Mouse (Mus musculus) embryonic facial prominence, embryonic 11.5 days (tissue): ENCODE measurements around the gene Capn9. TPM values are rescaled to one million over a fixed set of nuclear protein-coding genes. Genes with fewer than 3 reads are reported as not detected.

Experiments
- ATAC-seq: fragments of 200-750 bp; cut with Nextera tagmentation; replicated peaks from 2 replicates; pipeline ENCODE4 v1.8.0; 2017; ENCODE audit warnings: low read depth; ENCODE audit not compliant: insufficient number of reproducible peaks, low FRiP score, low TSS enrichment
- DNase-seq: peaks from one replicate; pipeline ENCODE4 v3.0.0-alpha.2; 2015; ENCODE audit warnings: low spot score
- H3K27ac ChIP-seq: fragments of 300-500 bp; sonication (generic); replicated peaks from 2 replicates; pipeline ENCODE4 v1.5.1; 2014; ENCODE audit warnings: mild to moderate bottlenecking, low read depth, low read length, control low read depth
- H3K27me3 ChIP-seq: fragments of 300-500 bp; sonication (generic); 2 replicates; pipeline ENCODE4 v1.6.1; 2014; ENCODE audit warnings: mild to moderate bottlenecking, low read length, moderate library complexity, mixed read lengths; ENCODE audit not compliant: control insufficient read depth, insufficient read depth
- H3K36me3 ChIP-seq: fragments of 300-500 bp; sonication (generic); replicated peaks from 2 replicates; pipeline ENCODE4 v1.6.1; 2014; ENCODE audit warnings: low read depth, mild to moderate bottlenecking, low read length, moderate library complexity, mixed read lengths; ENCODE audit not compliant: control insufficient read depth, insufficient read depth
- H3K4me1 ChIP-seq: fragments of 300-500 bp; sonication (generic); 2 replicates; pipeline ENCODE4 v1.6.1; 2014; ENCODE audit warnings: low read length, mixed read lengths; ENCODE audit not compliant: control insufficient read depth, insufficient read depth
- H3K4me2 ChIP-seq: fragments of 300-500 bp; sonication (generic); 2 replicates; pipeline ENCODE4 v1.6.1; 2014; ENCODE audit warnings: low read depth, mild to moderate bottlenecking, control low read depth, low read length, moderate library complexity
- H3K4me3 ChIP-seq: fragments of 300-500 bp; sonication (generic); 2 replicates; pipeline ENCODE4 v1.5.1; 2014; ENCODE audit warnings: low read depth, low read length, control low read depth
- H3K9ac ChIP-seq: fragments of 300-500 bp; sonication (generic); replicated peaks from 2 replicates; pipeline ENCODE4 v1.6.1; 2014; ENCODE audit warnings: mild to moderate bottlenecking, control low read depth, low read length
- H3K9me3 ChIP-seq: fragments of 300-500 bp; sonication (generic); replicated peaks from 2 replicates; pipeline ENCODE4 v1.6.1; 2016; ENCODE audit warnings: mild to moderate bottlenecking, low read length, inconsistent platforms, mixed read lengths; ENCODE audit not compliant: control insufficient read depth
- WGBS: fragments of 180-500 bp; shearing (Covaris S2); extraction: QIAGEN DNeasy Blood & Tissue Kit; methylation state at CpG from one replicate; pipeline ENCODE4 v1.1.7; 2014; 5-methylcytosine and 5-hydroxymethylcytosine counted together
- polyA plus RNA-seq: library from polyadenylated mRNA; unstranded; fragments of >200 nt; fragmentation: Nextera tagmentation; extraction: Ambion mirVana; gene quantifications from 2 replicates; pipeline ENCODE4 v1.2.1, GENCODE M21; 2014

Capn9 gene
- polyA plus RNA-seq, 1 experiment from 2014 or later = not detected

- H3K9me3 ChIP-seq = no peaks in the 10 kb centered on the region
- no peak overlapping the region for H3K27ac ChIP-seq
- no peak overlapping the region for H3K4me2 ChIP-seq
- peaks cover 2% of the 10 kb centered on the region; the same call in 1 of the 2 replicates for H3K4me1 ChIP-seq
- H3K9ac ChIP-seq = no peak overlapping the region
- no peaks in the 10 kb centered on the region for H3K27me3 ChIP-seq
- 84% methylated on average over 20 of the region's 20 CpGs for WGBS
- no peak for ATAC-seq
- H3K4me3 ChIP-seq = no peak overlapping the region
- DNase-seq = no peak
- H3K36me3 ChIP-seq = no peaks in the 10 kb centered on the region
These were observed 75.9 kb downstream of the Capn9 start for GRCm38 (mm10) chr8:124651776-124652175.

- Histone ChIP-seq H3K27ac (no peak overlapping the region), H3K36me3 (no peaks in the 10 kb centered on the region), H3K4me3 (no peak overlapping the region), H3K27me3 (no peaks in the 10 kb centered on the region), H3K4me2 (no peak overlapping the region), H3K9ac (no peak overlapping the region), H3K4me1 (peaks cover 2% of the 10 kb centered on the region; the same call in 1 of the 2 replicates), H3K9me3 (no peaks in the 10 kb centered on the region)
- DNase-seq (peak; percentile 31), ATAC-seq (no peak)
- 27% methylated on average over 4 of the region's 4 CpGs for WGBS
These were observed 76.6 kb downstream of the Capn9 start for GRCm38 (mm10) chr8:124652546-124652945.

GRCm38 (mm10) chr8:124653568-124654475 is 77.9 kb downstream of the Capn9 start:
- no peak for ATAC-seq
- no peak overlapping the region for H3K27ac ChIP-seq
- H3K36me3 ChIP-seq = no peaks in the 10 kb centered on the region
- no peak overlapping the region for H3K4me3 ChIP-seq
- H3K4me1 ChIP-seq = peaks cover 2% of the 10 kb centered on the region; the same call in 1 of the 2 replicates
- no peak overlapping the region for H3K4me2 ChIP-seq
- H3K9me3 ChIP-seq = no peaks in the 10 kb centered on the region
- DNase-seq = no peak
- H3K27me3 ChIP-seq = no peaks in the 10 kb centered on the region
- no peak overlapping the region for H3K9ac ChIP-seq
- WGBS = 46% methylated on average over 28 of the region's 28 CpGs

GRCm38 (mm10) chr8:124657961-124658360 is 82.0 kb downstream of the Capn9 start:
- 87% methylated on average over 7 of the region's 7 CpGs for WGBS
- ATAC-seq (no peak), DNase-seq (no peak)
- no peaks in the 10 kb centered on the region; the same call in 1 of the 2 replicates for H3K36me3 ChIP-seq
- no peak overlapping the region for H3K9ac ChIP-seq
- H3K4me2 ChIP-seq = no peak overlapping the region
- no peak overlapping the region for H3K4me3 ChIP-seq
- no peaks in the 10 kb centered on the region for H3K27me3 ChIP-seq
- H3K4me1 ChIP-seq = peaks cover 4% of the 10 kb centered on the region
- H3K9me3 ChIP-seq = no peaks in the 10 kb centered on the region
- no peak overlapping the region for H3K27ac ChIP-seq

- H3K9ac ChIP-seq = no peak overlapping the region
- no peaks in the 10 kb centered on the region; the same call in 1 of the 2 replicates for H3K36me3 ChIP-seq
- H3K27me3 ChIP-seq = no peaks in the 10 kb centered on the region
- H3K4me1 ChIP-seq = peaks cover 4% of the 10 kb centered on the region
- no peak overlapping the region for H3K4me3 ChIP-seq
- no peaks in the 10 kb centered on the region for H3K9me3 ChIP-seq
- ATAC-seq = no peak
- no peak for DNase-seq
- no peak overlapping the region; the same call in 1 of the 2 replicates for H3K4me2 ChIP-seq
- 70% methylated on average over 2 of the region's 2 CpGs for WGBS
- H3K27ac ChIP-seq = no peak overlapping the region
These were observed 82.5 kb downstream of the Capn9 start for GRCm38 (mm10) chr8:124658415-124658814.

- H3K36me3 ChIP-seq = no peaks in the 10 kb centered on the region; the same call in 1 of the 2 replicates
- no peak overlapping the region for H3K27ac ChIP-seq
- no peaks in the 10 kb centered on the region for H3K27me3 ChIP-seq
- peak overlapping the region; percentile 75 for H3K4me2 ChIP-seq
- no peaks in the 10 kb centered on the region for H3K9me3 ChIP-seq
- H3K9ac ChIP-seq = peak overlapping the region; percentile 84
- H3K4me3 ChIP-seq = peak overlapping the region; percentile 76
- no peak for DNase-seq
- H3K4me1 ChIP-seq = peaks cover 2% of the 10 kb centered on the region; the same call in 1 of the 2 replicates
- 46% methylated on average over 9 of the region's 9 CpGs for WGBS
- no peak for ATAC-seq
These were observed 85.9 kb downstream of the Capn9 start for GRCm38 (mm10) chr8:124661781-124662180.

GRCm38 (mm10) chr8:124662446-124663111 is 86.7 kb downstream of the Capn9 start:
- H3K9me3 ChIP-seq = no peaks in the 10 kb centered on the region
- H3K4me1 ChIP-seq = peaks cover 2% of the 10 kb centered on the region; the same call in 1 of the 2 replicates
- peak overlapping the region; percentile 84 for H3K9ac ChIP-seq
- H3K27me3 ChIP-seq = no peaks in the 10 kb centered on the region
- H3K4me2 ChIP-seq = peak overlapping the region; percentile 75
- H3K36me3 ChIP-seq = no peaks in the 10 kb centered on the region; the same call in 1 of the 2 replicates
- peak; percentile 36 for DNase-seq
- peak; percentile 14; the same call in 1 of the 2 replicates for ATAC-seq
- WGBS = 0% methylated on average over 47 of the region's 49 CpGs
- H3K27ac ChIP-seq = peak overlapping the region; percentile 85
- peak overlapping the region; percentile 76 for H3K4me3 ChIP-seq
